Mouse (Mus musculus) E14TG2a.4 (cell line): ENCODE results near the gene Cnga4.
"Not testable (repeated sequence)": the region's sequence is repeated elsewhere in the genome, so short reads cannot be mapped to it uniquely, and the experiment has no call there.

Source experiments
- H3K27me3 ChIP-seq: 2 replicates; pipeline ENCODE4 v1.6.1; 2014; ENCODE audit warnings: low read length, control low read depth; ENCODE audit not compliant: insufficient read depth
- H3K36me3 ChIP-seq: 2 replicates; pipeline ENCODE4 v1.6.1; 2014; ENCODE audit warnings: low read length, control low read depth; ENCODE audit not compliant: insufficient read depth
- H3K4me1 ChIP-seq: replicated peaks from 2 replicates; pipeline ENCODE4 v1.6.1; 2014; ENCODE audit warnings: low read depth, low read length, control low read depth
- H3K4me3 ChIP-seq: replicated peaks from 2 replicates; pipeline ENCODE4 v1.5.1; 2014; ENCODE audit warnings: mild to moderate bottlenecking, low read length
- H3K9me3 ChIP-seq: 2 replicates; pipeline ENCODE4 v1.6.1; 2014; ENCODE audit warnings: low read length, control low read depth
- CTCF ChIP-seq: conservative IDR thresholded peaks from 2 replicates; pipeline ENCODE4 v1.5.1; 2014; ENCODE audit warnings: low read length
- NANOG ChIP-seq: IDR thresholded peaks from 2 replicates; pipeline ENCODE4 v1.6.1; 2014; ENCODE audit warnings: borderline replicate concordance, low read length, mixed read lengths
- POU5F1 ChIP-seq: IDR thresholded peaks from 2 replicates; pipeline ENCODE4 v1.6.1; 2014; ENCODE audit warnings: low read length, borderline replicate concordance

Gene Cnga4

GRCm38 (mm10) chr7:105399935-105400624, 4.3 kb upstream of the Cnga4 start, which contains the start of gene Fam160a2:
TSS of gene Fam160a2 (minus strand) at chr7:105400054.
- Histone ChIP-seq H3K9me3 (no peaks in the 10 kb centered on the region), H3K4me1 (peaks cover 55% of the 10 kb centered on the region), H3K36me3 (peaks cover 24% of the 10 kb centered on the region), H3K4me3 (peak within 1 kb of the TSS; percentile 95), H3K27me3 (0 out of 2 replicates have a peak, but pooled peaks cover 5% of the 10 kb centered on the region)
- TF ChIP-seq NANOG (no peak), POU5F1 (no peak), CTCF (no peak)

DNA sequence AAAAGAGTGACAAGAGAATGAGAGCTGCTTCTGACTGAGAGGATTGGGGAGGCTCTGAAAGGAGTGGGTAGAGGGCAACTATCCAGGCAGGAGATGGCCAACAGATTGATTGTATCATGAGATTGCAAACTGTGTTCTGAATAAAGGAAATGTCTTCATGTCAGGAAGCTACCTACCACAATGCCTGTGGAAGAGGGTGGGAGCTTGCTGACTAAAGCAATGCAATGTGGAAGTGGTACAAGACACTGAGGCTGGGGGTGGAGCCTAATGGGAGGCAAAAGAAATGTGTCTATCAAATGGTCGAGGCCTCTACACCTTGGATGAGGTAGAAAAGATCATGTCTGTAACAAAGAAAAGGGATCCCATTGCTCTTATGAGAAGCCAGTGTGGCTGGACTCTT, 2.0 kb downstream of the Cnga4 start:
- Histone ChIP-seq H3K27me3 (peaks cover 32% of the 10 kb centered on the region), H3K36me3 (no peaks in the 10 kb centered on the region), H3K9me3 (no peaks in the 10 kb centered on the region), H3K4me1 (peaks cover 39% of the 10 kb centered on the region), H3K4me3 (no peak overlapping the region)
- TF ChIP-seq NANOG: no peak
- no peak for TF ChIP-seq POU5F1
- no peak for TF ChIP-seq CTCF

DNA sequence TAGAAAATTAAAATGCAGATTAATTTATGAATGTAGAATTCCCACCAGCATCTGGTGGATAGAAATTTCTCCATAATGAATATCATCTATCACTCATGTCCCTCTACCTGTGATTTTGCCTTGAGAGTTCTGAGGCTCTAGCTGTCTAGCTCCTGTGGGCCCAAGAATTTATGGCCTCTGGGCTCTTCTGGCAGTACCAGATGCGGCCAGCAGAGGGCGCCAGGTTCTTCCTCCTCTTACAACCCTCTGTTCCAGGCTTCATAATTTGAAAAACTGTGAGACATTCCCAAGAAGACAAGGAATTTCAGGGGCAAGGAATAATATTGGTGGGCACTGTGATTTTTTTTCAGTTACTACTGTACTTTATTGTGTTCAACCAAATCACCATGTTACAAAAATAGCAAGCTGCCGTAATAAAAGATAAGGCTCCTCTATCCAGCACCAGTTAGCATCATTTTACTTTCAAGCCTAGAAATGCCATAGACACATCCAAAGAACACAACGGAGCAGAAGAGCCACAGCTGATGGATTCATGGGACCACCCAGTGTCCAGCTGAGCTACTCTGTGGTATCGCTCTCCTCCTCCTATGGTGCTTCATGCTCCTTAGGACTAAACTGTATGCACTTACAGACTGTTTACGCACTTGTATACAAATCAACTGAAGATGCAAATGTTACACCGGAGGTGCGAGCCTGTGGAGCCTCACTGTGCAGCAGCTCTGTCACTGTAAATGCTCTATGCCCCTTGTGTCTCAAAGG, 7.7 kb downstream of the Cnga4 start:
- not testable (repeated sequence) for H3K36me3 ChIP-seq, H3K4me3 ChIP-seq, H3K9me3 ChIP-seq
- TF ChIP-seq CTCF: peak; percentile 98
- Histone ChIP-seq H3K27me3 (peaks cover 28% of the 10 kb centered on the region), H3K4me1 (peaks cover 13% of the 10 kb centered on the region)

- no peak overlapping the region for H3K4me3 ChIP-seq
Observed at GRCm38 (mm10) chr7:105414385-105414784, 10.0 kb downstream of the Cnga4 start.

GRCm38 (mm10) chr7:105416529-105416928, 12.2 kb downstream of the Cnga4 start:
- peaks cover 26% of the 10 kb centered on the region for H3K27me3 ChIP-seq
- peaks cover 13% of the 10 kb centered on the region for H3K4me1 ChIP-seq
- no peak for TF ChIP-seq POU5F1
- TF ChIP-seq CTCF: no peak
- TF ChIP-seq NANOG: no peak

More at GRCm38 (mm10) chr7:105414385-105414784, 10.0 kb downstream of the Cnga4 start:
- no peak for TF ChIP-seq CTCF
- no peak for TF ChIP-seq POU5F1
- Histone ChIP-seq H3K36me3 (no peaks in the 10 kb centered on the region), H3K4me1 (peaks cover 13% of the 10 kb centered on the region), H3K9me3 (no peaks in the 10 kb centered on the region), H3K27me3 (peaks cover 24% of the 10 kb centered on the region)

GRCm38 (mm10) chr7:105418106-105418505, 13.7 kb downstream of the Cnga4 start:
- Histone ChIP-seq H3K4me1 (peaks cover 3% of the 10 kb centered on the region), H3K4me3 (no peak overlapping the region), H3K9me3 (no peaks in the 10 kb centered on the region), H3K27me3 (peaks cover 30% of the 10 kb centered on the region), H3K36me3 (no peaks in the 10 kb centered on the region)
- TF ChIP-seq POU5F1 (no peak), NANOG (no peak), CTCF (no peak)

More at GRCm38 (mm10) chr7:105416529-105416928, 12.2 kb downstream of the Cnga4 start:
- Histone ChIP-seq H3K4me3 (no peak overlapping the region), H3K9me3 (no peaks in the 10 kb centered on the region), H3K36me3 (no peaks in the 10 kb centered on the region)

DNA sequence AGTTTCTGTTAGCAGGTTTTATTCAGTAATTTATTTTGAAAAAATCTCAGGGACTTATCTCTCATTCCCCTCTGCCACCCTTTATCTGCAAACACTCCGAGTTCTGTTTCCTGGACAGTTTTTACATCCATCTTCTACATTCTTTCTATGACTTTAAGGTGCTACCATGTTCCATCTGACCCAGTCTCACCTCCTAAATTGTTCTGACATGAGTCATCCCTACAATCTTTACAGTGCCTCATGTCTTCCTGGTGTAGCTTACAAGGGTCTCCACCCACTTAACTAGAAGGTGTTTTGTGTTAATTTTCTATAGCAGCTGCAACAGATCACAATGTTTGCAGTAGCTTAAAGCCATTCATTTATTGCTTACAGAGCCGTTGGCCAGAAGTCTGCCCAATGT, 16.5 kb downstream of the Cnga4 start:
- Histone ChIP-seq H3K36me3 (no peaks in the 10 kb centered on the region), H3K4me3 (no peak overlapping the region)
- TF ChIP-seq NANOG: no peak
- TF ChIP-seq POU5F1: no peak
- TF ChIP-seq CTCF: no peak

GRCm38 (mm10) chr7:105424368-105424767, 20.0 kb downstream of the Cnga4 start:
- H3K36me3 ChIP-seq: no peaks in the 10 kb centered on the region
- H3K27me3 ChIP-seq: peaks cover 70% of the 10 kb centered on the region
- H3K4me1 ChIP-seq: peaks cover 11% of the 10 kb centered on the region
- no peak overlapping the region for H3K4me3 ChIP-seq
- H3K9me3 ChIP-seq: no peaks in the 10 kb centered on the region
- TF ChIP-seq NANOG (no peak), CTCF (no peak), POU5F1 (no peak)

More for the DNA sequence above, 16.5 kb downstream of the Cnga4 start:
- Histone ChIP-seq H3K4me1 (peaks cover 6% of the 10 kb centered on the region), H3K27me3 (peaks cover 43% of the 10 kb centered on the region), H3K9me3 (no peaks in the 10 kb centered on the region)
